Mouse (Mus musculus): ENCODE measurements around the gene Gm10961. TPM values are rescaled to one million over a fixed set of nuclear protein-coding genes. Genes with fewer than 3 reads are reported as not detected.

Gene Gm10961
- polyA plus RNA-seq, 1 experiment from 2014 or later, result not detected

DNA sequence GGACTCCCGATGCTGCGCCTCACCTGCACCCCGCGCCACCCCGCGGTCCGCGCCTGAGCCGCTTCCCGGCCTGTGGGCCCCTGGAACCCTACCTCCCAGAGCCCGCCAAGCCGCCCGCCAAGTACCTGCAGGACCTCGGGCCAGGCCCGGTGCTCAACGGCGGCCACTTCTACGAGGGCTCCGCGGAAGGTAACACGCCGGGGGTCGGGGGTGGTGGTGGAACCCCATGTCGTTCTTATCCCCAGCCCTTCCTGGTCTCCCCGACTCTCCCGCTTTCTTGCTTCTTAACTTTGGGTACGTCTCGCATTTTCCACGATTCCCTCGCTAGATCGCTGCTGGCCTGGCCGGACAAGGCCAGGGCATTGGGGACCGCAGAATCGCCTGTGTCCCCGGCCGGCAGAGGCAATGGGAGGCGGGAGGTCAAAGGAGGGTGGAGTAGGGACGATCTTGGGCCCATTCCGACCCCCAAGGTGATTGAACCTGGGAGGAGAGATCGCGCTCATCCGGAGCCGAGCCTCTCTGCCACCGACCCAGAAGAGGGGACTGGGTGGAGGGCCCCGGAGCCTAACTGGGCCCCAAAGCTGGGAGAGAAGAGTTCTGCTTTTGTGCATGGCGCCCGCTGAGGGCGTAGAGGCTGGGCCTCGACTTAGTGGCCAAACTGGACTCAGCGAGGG lies 35.7 kb upstream of the Gm10961 start:
- DNase-seq (ENCODE audit: low spot score), result no peak
- H3K4me2 ChIP-seq (replicated peaks), result peak overlapping the region; percentile 41
- H3K4me3 ChIP-seq (replicated peaks; ENCODE audit: low read length), result peak overlapping the region; percentile 23
- no peak overlapping the region for H3K27ac ChIP-seq
- WGBS, result 1% methylated on average over 45 of the region's 50 CpGs
- 0 out of 2 replicates have a peak, but pooled peaks have one; percentile 4 for ATAC-seq (ENCODE audit: low FRiP score)
- H3K27me3 ChIP-seq (ENCODE audit: control insufficient read depth, insufficient read depth, low read length), result peaks cover 88% of the 10 kb centered on the region
- H3K9ac ChIP-seq, result no peak overlapping the region
- no peaks in the 10 kb centered on the region for H3K36me3 ChIP-seq (replicated peaks; ENCODE audit: control insufficient read depth, insufficient read depth)
- no peaks in the 10 kb centered on the region for H3K9me3 ChIP-seq (ENCODE audit: control insufficient read depth, low read length)
- peaks cover 11% of the 10 kb centered on the region; the same call in 1 of the 2 replicates for H3K4me1 ChIP-seq (replicated peaks; ENCODE audit: control insufficient read depth, insufficient read depth, low read length)

DNA sequence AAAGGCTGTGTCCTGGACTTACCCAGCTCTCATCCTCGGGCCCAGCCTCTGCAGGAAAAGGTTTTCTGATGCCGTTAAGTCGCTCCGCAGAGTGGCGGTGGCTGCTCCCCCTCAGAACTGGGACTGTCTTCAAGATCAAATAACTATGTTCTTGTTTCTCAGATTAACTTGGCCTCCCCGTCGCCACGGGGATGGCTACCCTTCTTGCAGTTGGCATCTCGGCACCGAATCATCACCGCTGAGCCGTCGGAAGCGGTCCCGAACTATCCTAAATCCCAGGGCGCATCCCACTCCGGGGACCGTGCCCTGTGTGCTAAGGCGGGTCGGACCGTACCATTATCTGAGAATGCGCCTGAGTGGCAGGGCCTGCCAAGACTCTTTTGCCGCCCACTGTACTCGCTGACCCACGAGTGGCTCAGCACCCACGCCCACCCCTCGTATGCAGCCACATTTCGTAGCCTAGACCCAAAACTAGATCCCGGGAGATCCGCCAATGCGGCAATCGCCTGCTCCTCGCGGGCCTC lies 35.1 kb upstream of the Gm10961 start:
- DNase-seq (ENCODE audit: low spot score), result no peak

DNA sequence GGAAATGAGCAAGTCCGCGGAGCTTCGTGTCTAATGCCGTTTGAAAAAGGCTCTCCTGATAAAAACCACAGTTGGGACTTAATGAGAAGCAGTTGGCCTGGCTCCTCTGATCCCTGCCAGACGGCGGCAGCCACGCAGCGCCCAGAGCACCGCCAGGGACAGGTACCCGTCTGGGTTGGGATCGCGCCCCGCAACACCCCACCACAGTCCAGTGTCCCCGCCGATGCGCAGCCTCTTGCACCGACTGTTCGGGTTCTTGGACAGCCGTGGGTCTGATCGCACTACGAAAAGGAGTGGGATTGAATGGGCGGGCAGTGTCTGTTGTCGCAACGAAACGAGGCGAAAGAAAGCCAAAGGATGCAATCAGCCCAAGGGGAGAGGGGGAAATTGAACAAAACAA lies 34.6 kb upstream of the Gm10961 start:
- Histone ChIP-seq H3K27ac (no peak overlapping the region), H3K4me2 (replicated peaks) (no peak overlapping the region), H3K4me3 (replicated peaks; ENCODE audit: low read length) (no peak overlapping the region), H3K9ac (no peak overlapping the region), H3K27me3 (ENCODE audit: control insufficient read depth, insufficient read depth, low read length) (peaks cover 85% of the 10 kb centered on the region), H3K9me3 (ENCODE audit: control insufficient read depth, low read length) (no peaks in the 10 kb centered on the region), H3K36me3 (replicated peaks; ENCODE audit: control insufficient read depth, insufficient read depth) (no peaks in the 10 kb centered on the region), H3K4me1 (replicated peaks; ENCODE audit: control insufficient read depth, insufficient read depth, low read length) (peaks cover 11% of the 10 kb centered on the region; the same call in 1 of the 2 replicates)
- ATAC-seq (ENCODE audit: low FRiP score), result no peak
- under 1% methylated on average over 26 of the region's 26 CpGs for WGBS
- DNase-seq (ENCODE audit: low spot score), result peak; percentile 50

More for the DNA sequence above, 35.1 kb upstream of the Gm10961 start:
- Histone ChIP-seq H3K27ac (no peak overlapping the region), H3K4me3 (replicated peaks; ENCODE audit: low read length) (no peak overlapping the region), H3K9ac (no peak overlapping the region), H3K9me3 (ENCODE audit: control insufficient read depth, low read length) (no peaks in the 10 kb centered on the region), H3K36me3 (replicated peaks; ENCODE audit: control insufficient read depth, insufficient read depth) (no peaks in the 10 kb centered on the region), H3K4me2 (replicated peaks) (no peak overlapping the region), H3K4me1 (replicated peaks; ENCODE audit: control insufficient read depth, insufficient read depth, low read length) (peaks cover 11% of the 10 kb centered on the region; the same call in 1 of the 2 replicates), H3K27me3 (ENCODE audit: control insufficient read depth, insufficient read depth, low read length) (peaks cover 90% of the 10 kb centered on the region)
- no peak for ATAC-seq (ENCODE audit: low FRiP score)
- WGBS, result 1% methylated on average over 34 of the region's 34 CpGs

DNA sequence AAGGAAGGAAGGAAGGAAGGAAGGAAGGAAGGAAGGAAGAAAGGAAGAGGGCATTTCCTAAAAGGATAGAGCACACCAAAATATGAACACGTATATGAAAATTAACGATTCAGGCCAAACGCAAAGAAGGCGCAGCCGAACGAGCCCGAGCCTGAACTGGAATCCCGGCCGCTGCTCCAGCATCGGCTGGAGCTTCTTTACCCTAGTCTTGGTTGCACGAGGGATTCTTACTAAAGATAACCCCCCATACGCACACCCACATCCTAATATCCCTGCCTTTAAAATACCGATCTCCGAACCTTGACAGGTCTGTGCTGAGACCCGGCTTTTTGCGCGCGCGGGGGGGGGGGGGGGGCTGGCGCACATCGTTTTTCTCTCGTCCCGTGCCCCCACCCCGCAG lies 34.0 kb upstream of the Gm10961 start:
- ATAC-seq (ENCODE audit: low FRiP score) (no peak), DNase-seq (ENCODE audit: low spot score) (no peak)
- Histone ChIP-seq H3K4me1 (replicated peaks; ENCODE audit: control insufficient read depth, insufficient read depth, low read length) (peaks cover 11% of the 10 kb centered on the region; the same call in 1 of the 2 replicates), H3K9ac (no peak overlapping the region), H3K4me2 (replicated peaks) (no peak overlapping the region), H3K27me3 (ENCODE audit: control insufficient read depth, insufficient read depth, low read length) (peaks cover 79% of the 10 kb centered on the region), H3K9me3 (ENCODE audit: control insufficient read depth, low read length) (no peaks in the 10 kb centered on the region), H3K27ac (no peak overlapping the region), H3K36me3 (replicated peaks; ENCODE audit: control insufficient read depth, insufficient read depth) (no peaks in the 10 kb centered on the region), H3K4me3 (replicated peaks; ENCODE audit: low read length) (no peak overlapping the region)
- 5% methylated on average over 19 of the region's 24 CpGs for WGBS

DNA sequence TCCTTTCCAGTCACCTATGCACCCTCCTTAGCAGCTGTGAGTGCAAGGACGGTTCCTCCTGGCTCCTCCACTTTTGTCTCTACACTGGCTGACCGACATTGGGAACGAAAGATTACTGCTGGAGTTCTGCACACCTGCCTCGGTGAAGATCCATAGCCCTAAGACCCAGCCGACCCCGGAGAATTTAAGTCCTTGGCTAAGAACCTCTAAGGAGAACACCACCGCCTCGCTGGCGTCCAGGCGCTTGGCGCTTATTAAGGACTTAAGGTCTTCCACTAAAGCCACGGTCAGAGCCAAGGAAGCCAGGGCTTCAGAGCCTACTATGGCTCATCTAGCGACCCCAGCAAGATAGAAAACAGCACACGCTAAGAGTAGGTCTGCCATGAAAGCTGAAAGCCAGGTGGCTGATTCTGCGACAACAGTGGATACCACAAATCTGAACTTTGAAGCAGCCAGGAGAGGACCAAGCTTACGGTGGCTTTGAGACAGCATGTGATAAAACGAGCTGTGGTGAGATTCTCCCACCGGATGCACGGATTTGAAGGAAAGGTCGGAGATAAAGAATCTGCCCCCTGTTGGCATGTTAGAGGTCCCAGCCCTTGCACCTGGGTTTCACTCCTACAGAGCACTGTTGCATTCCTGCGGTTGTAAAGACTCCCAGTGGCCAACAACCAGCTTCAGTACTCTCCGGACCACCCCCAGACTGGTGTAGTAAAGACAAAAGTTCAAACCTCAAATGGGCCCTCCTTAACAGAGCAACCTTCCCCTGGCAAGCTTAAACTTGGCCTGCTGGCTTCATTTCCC lies 33.3 kb upstream of the Gm10961 start:
- peaks cover 11% of the 10 kb centered on the region; the same call in 1 of the 2 replicates for H3K4me1 ChIP-seq (replicated peaks; ENCODE audit: control insufficient read depth, insufficient read depth, low read length)
- ATAC-seq (ENCODE audit: low FRiP score) (no peak), DNase-seq (ENCODE audit: low spot score) (no peak)
- H3K27me3 ChIP-seq (ENCODE audit: control insufficient read depth, insufficient read depth, low read length), result peaks cover 73% of the 10 kb centered on the region
- H3K9ac ChIP-seq, result no peak overlapping the region
- no peaks in the 10 kb centered on the region for H3K36me3 ChIP-seq (replicated peaks; ENCODE audit: control insufficient read depth, insufficient read depth)
- WGBS, result 4% methylated on average over 22 of the region's 22 CpGs
- H3K9me3 ChIP-seq (ENCODE audit: control insufficient read depth, low read length), result no peaks in the 10 kb centered on the region
- no peak overlapping the region for H3K4me2 ChIP-seq (replicated peaks)
- no peak overlapping the region for H3K27ac ChIP-seq
- H3K4me3 ChIP-seq (replicated peaks; ENCODE audit: low read length), result no peak overlapping the region

DNA sequence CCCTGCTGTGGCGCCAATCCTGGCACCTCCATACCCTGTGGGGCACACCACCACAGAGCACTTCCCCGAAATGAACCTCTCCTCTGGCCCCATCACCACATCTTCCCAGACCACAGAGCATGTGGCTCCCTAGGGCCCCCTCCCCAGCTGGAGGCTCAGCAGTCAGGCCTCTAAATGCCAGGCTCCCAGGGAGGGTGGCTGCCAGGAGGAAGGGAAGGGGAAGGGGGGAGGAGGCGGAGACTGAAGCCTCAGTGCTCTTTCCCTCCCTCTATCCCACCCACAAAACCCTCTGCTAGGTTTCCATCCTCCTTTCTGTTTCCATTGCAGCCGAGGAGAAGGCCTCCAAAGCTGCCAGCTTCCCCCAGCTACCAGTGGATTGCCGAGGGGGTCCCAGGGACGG lies 31.0 kb upstream of the Gm10961 start:
- Histone ChIP-seq H3K4me1 (replicated peaks; ENCODE audit: control insufficient read depth, insufficient read depth, low read length) (peaks cover 6% of the 10 kb centered on the region; the same call in 1 of the 2 replicates), H3K36me3 (replicated peaks; ENCODE audit: control insufficient read depth, insufficient read depth) (no peaks in the 10 kb centered on the region), H3K4me3 (replicated peaks; ENCODE audit: low read length) (no peak overlapping the region), H3K27me3 (ENCODE audit: control insufficient read depth, insufficient read depth, low read length) (peaks cover 49% of the 10 kb centered on the region), H3K4me2 (replicated peaks) (no peak overlapping the region), H3K9ac (no peak overlapping the region), H3K27ac (no peak overlapping the region), H3K9me3 (ENCODE audit: control insufficient read depth, low read length) (no peaks in the 10 kb centered on the region)
- 41% methylated on average over 6 of the region's 6 CpGs for whole genome bisulfite sequencing
- no peak for DNase-seq (ENCODE audit: low spot score)
- no peak for ATAC-seq (ENCODE audit: low FRiP score)

DNA sequence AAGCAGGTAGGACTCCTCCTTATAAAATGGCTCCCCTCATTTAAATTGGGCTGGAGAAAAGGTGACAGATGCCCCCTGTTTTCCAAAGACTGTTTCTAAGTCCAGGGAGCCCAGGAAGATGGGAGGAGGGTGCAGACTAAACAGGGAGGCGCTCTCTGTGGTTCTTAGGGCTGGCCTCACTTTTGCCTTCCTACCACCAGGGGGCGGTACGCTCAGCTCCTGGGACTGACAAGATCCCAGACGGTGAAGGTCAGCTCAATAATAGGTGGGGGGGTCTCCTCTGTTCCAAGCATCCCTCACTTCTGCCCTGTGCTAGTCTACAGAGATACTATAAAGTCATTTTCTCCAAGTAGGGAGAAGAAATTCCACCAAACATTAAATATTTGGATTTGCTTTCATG lies 25.8 kb upstream of the Gm10961 start:
- Histone ChIP-seq H3K4me3 (replicated peaks; ENCODE audit: low read length) (no peak overlapping the region), H3K9ac (no peak overlapping the region), H3K36me3 (replicated peaks; ENCODE audit: control insufficient read depth, insufficient read depth) (peaks cover 2% of the 10 kb centered on the region; the same call in 1 of the 2 replicates), H3K4me2 (replicated peaks) (no peak overlapping the region), H3K4me1 (replicated peaks; ENCODE audit: control insufficient read depth, insufficient read depth, low read length) (no peaks in the 10 kb centered on the region), H3K9me3 (ENCODE audit: control insufficient read depth, low read length) (no peaks in the 10 kb centered on the region), H3K27ac (no peak overlapping the region), H3K27me3 (ENCODE audit: control insufficient read depth, insufficient read depth, low read length) (peaks cover 7% of the 10 kb centered on the region)
- DNase-seq (ENCODE audit: low spot score) (peak; percentile 63), ATAC-seq (ENCODE audit: low FRiP score) (no peak)
- WGBS, result 4% methylated on average over 4 of the region's 4 CpGs

DNA sequence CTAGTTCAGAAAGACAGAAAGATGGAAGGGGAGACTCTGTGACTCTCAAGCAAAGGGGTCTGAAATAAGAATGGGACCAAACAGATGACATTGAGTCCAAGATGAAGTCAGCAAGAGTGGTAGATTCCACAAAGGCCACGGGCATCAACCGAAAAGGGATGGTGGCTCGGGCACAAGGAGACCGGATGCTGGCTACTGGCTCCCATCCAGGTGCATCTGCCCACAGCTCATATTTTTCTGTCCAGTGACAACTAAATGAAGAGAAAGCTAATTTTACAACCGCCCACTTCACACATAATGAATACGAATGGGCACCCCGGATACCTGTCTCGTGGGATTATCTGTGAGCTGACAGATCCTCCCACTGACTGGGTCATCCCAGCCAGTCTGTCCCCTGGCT lies 23.9 kb upstream of the Gm10961 start:
- H3K4me3 ChIP-seq (replicated peaks; ENCODE audit: low read length), result no peak overlapping the region
- H3K9ac ChIP-seq, result no peak overlapping the region
- H3K27ac ChIP-seq, result no peak overlapping the region
- H3K4me2 ChIP-seq (replicated peaks), result no peak overlapping the region
- no peak for DNase-seq (ENCODE audit: low spot score)
- ATAC-seq (ENCODE audit: low FRiP score), result no peak
- 83% methylated on average over 8 of the region's 8 CpGs for WGBS
- H3K27me3 ChIP-seq (ENCODE audit: control insufficient read depth, insufficient read depth, low read length), result no peaks in the 10 kb centered on the region
- no peaks in the 10 kb centered on the region for H3K9me3 ChIP-seq (ENCODE audit: control insufficient read depth, low read length)
- peaks cover 21% of the 10 kb centered on the region for H3K36me3 ChIP-seq (replicated peaks; ENCODE audit: control insufficient read depth, insufficient read depth)
- H3K4me1 ChIP-seq (replicated peaks; ENCODE audit: control insufficient read depth, insufficient read depth, low read length), result no peaks in the 10 kb centered on the region

DNA sequence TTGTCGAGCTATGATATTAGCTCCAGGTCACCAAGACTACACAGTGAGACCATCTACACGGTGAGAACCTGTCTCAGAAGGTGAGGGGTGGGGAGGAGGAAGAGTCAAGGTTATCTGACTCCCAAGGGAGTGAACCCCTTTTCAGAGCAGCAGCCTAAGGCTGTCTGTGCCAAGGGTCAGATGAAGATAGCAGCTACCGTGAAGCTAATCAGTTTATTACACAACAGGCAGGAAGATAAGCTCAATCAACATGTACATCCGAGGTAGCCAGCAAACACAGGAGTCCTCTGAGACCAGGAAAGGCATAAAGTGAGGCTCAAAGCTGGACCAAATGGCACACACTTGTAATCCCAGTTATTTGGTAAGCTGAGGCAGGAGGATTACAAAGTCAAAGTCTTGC lies 22.3 kb upstream of the Gm10961 start:
- Histone ChIP-seq H3K36me3 (replicated peaks; ENCODE audit: control insufficient read depth, insufficient read depth) (peaks cover 37% of the 10 kb centered on the region), H3K4me2 (replicated peaks) (no peak overlapping the region), H3K4me3 (replicated peaks; ENCODE audit: low read length) (no peak overlapping the region), H3K9me3 (ENCODE audit: control insufficient read depth, low read length) (no peaks in the 10 kb centered on the region), H3K27ac (no peak overlapping the region), H3K9ac (no peak overlapping the region), H3K27me3 (ENCODE audit: control insufficient read depth, insufficient read depth, low read length) (no peaks in the 10 kb centered on the region), H3K4me1 (replicated peaks; ENCODE audit: control insufficient read depth, insufficient read depth, low read length) (no peaks in the 10 kb centered on the region)
- 70% methylated on average over 4 of the region's 4 CpGs for WGBS
- no peak for ATAC-seq (ENCODE audit: low FRiP score)
- no peak for DNase-seq (ENCODE audit: low spot score)

All from hindbrain, embryonic 14.5 days (tissue).